Mouse (Mus musculus) kidney, adult 9 months (tissue): ENCODE measurements around the gene Spata31d1d.
"Not testable (repeated sequence)": the region's sequence is repeated elsewhere in the genome, so short reads cannot be mapped to it uniquely, and the experiment has no call there.

ENCODE experiments used
- DNase-seq: peaks from one replicate; pipeline ENCODE4 v3.0.0; 2022

Spata31d1d gene

DNA sequence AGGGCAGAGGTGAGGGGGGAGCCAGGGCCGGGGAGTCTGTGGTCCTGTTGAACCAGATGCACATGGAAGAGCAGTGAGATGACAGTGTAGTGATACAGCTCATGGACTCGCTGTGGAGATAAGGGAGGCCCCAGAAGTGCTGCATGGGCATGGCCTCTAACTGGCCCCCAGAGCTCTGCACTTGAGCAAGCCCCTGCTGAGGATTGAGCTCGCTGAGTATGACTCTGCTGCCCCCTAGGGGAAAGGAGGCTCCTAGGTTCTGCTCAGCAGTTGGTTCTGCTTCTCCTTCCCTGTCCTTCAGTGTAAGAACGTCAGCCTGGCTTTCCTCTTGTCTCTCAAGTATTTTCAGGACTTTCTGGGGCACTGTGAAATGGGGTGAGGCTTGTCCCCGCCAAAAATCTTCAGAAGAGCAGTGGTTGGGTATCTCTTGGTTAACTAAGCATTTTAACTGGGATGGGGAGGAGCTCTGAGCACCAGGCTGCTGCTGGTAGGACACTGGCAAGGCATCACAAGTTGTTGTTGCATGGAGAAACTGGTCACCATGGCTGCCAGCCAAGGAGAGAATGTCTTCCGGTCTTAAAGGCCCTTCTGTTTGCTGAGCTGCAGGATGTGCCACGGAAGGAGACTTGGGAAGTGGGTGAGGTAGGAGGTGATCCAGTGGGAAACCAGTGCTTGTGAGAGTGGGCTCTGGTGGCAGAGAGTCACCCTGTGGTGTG, 3.0 kb downstream of the Spata31d1d start:
- DNase-seq: peak; percentile 81

DNA sequence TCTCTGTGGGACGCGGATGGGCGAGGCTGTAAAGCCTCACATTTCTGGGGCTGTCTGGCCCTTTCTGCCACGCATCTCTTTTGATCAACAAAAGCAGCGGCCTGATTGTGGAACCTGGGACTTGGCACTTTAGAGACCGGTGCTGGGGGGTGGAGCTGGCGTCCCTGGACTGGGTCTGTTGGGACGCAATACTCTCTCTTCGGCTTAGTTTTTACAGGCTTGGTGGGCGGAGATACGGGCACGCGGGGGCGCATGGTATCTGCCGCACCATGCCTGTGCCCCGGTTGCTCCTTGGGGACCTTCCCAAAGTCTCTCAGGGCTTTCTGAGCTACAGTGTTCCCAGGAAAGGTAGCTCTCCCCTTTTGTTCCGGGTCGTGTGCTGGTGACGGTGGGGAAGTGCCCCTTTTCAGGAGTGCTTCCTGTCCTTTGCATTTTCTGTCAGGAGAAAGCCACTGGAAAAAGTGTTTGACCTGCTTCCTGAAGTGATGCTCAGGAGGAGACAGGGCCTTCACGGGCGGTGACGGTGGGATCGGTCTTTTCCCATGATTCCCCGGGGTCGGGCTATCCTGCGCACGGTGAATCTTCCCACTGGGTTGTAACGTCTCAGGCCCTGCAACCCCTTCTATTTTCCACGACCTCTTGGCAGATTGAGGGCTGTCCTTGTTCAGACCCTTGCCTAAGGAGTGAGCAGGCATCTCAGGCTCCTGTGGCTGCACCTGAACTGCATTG, 5.2 kb downstream of the Spata31d1d start:
- DNase-seq: no peak

DNA sequence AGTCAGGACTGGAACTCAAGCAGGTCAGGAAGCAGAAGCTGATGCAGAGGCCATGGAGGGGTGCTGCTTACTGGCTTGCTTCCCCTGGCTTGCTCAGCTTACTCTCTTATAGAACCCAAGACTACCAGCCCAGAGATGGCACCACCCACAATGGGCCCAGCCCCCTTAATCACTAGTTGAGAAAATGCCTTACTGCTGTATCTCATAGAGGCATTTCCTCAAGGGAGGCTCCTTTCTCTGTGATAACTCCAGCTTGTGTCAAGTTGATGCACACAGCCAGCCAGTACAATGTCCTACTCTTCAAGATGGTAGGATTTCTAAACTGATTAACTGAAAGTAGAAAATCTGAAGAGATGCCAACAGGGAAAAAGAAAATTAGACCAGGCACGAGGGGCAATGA, 9.5 kb downstream of the Spata31d1d start:
- DNase-seq: not testable (repeated sequence)

DNA sequence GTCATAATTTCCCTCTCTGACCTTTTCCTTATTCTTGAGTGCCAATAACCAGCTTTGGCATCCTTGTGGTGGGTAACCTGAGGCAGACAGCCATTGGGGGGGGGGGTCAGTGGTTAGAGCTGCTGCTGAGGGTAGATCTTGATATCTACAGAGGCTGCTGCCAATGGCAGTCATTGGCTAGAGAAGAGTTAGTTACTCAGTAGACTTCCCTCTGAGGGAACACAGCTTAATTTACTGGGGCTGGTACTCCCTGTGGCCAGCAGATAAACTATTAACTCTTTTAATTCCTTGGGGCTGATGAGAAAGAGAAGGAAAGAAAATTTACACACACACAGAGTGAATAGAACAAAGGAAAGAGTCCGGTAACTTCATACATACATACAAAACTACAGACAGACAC, 12.1 kb downstream of the Spata31d1d start:
- no peak for DNase-seq

DNA sequence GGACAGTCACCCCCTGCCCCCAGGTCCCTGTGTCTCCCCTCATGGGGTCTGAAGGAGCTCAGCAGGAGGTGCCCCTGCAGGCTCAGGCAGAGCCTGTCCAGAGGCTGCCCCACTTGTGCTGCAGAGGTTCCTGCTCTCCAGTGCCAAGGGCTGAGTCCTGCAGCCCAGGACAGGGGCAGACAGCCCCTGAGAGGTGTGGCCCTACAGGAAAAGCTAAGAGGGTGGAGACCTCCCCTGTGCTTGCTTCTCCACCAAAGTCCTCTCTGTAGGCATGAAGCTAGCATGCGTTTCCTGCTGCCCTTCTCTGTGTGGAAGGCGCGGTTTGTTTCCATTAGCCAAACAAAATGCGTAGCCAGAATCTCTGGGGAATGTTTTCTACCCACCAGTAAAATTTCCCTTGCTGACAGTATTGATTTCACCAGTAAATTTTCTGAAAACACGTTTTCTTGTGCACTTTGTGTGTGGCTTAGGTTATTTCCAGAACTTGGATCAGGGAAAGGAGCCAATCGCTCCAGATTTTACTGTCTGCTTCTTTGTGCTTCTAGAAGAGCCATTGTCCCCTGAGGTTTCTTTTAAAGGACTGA, 12.6 kb downstream of the Spata31d1d start:
- peak; percentile 24 for DNase-seq

DNA sequence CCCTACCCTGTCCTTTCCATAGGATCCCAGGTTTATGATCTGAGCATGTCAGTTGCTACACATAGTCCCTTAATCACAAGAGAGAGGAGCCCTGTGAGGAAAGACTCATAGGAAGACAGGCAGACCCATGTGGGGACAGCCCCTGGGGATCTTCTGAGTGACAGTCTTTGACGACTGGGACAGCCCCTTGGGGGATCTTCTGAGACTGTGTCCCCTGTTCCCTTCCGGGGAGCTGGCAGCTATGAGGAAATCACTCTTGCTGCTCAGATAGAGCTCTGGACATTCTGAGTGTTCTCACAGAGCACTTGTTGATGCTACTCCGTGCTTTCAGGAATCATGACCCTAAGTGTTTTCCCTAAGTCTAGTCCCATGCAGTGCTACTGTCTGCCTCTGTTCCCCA, 17.8 kb downstream of the Spata31d1d start:
- DNase-seq: no peak

DNA sequence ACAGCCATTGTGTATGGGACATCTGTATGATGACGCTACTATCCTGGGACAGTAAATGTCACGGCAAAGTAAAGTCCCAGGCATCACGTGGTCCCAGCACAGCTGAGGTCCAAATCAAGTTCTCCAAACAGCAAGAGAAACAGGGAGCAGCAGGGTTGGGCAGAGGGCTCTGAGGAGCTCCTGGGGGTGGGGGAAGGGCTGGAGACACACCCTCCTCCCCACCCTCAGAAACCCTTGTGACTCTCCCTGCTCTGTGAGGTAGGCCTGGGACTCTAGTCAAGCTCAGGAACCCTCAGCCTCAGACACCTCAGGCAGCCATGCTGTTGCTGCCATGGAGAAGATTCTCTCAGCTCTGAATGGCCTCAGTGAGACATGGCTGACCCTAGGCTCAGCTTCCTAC, 19.6 kb downstream of the Spata31d1d start, which contains the start of gene Spata31d1b:
Gene Spata31d1b (plus strand): TSS at position 301 of the 400 bp plus-strand sequence.
- DNase-seq: not testable (repeated sequence)

DNA sequence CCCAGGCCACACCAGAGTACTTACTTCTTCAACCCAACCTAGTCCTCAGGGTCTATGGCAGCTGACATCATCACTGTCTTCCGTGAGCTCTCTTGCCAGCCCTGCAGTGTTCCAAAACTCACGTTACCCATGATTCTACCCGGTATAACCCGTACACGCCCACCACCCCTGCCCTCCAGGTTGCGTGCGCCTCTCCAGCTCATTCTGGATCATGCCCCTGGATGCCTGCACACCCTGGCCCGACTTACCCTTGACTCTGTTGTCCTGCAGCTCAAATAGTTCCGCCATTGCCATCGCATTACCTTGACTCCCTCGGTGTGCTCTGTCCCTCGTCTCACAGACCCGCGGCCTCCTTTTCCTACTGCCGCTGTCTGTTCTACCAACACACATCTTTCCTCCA, 21.3 kb downstream of the Spata31d1d start, which contains the start of gene Spata31d1a:
Gene Spata31d1a (minus strand): TSS at position 101 of the 400 bp plus-strand sequence.
- DNase-seq: no peak

DNA sequence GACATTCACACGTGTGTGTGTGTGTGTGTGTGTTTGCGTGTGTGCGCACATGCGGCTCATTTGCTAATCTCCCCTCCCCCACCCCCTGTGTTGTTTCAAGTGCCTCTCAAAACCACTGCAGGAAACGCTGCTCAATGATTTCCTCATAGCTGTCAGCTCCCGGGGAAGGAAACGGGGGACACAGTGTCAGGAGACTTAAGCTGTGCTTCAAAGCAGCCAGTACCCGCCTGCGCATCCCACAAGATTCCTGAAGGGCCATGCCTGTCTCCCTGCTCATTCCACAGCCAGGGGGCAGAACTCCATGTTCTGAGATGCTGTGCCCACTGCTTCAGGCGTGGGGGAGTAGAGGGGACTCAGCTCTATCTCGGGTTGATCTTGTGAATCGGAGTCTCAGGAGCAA, 27.0 kb downstream of the Spata31d1d start:
- DNase-seq: peak; percentile 53

DNA sequence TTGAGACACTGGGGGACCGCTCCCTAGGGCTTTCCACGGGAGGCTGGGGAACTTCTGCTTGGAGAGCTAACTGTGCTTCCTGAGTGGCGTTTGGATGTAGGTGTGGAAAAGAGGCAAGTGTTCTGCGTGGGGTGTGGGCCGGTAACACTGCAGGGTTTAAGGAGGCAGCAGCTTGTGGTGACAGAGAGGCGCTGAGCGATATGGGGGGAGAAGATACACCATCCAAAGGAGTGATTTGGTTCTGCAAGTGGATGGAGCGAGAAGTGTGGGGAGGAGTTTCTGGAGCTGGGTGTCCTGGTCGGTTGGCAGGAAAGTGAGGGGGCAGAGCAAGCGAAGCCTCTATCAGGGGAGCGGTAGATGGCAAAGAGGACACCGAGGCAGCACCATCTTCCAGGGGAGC, 28.0 kb downstream of the Spata31d1d start:
- DNase-seq: no peak

DNA sequence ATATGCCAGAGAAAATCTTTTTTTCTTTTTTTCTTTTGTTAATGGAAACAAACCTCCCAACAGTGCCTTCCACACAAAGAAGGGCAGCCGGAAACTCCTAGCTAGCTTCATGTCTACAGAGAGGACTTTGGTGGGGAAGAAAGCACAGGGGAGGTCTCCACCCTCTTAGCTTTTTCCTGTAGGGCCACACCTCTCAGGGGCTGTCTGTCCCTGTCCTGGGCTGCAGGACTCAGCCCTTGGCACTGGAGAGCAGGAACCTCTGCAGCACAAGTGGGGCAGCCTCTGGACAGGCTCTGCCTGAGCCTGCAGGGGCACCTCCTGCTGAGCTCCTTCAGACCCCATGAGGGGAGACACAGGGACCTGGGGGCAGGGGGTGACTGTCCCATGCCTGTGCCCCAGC, 31.4 kb downstream of the Spata31d1d start:
- DNase-seq: not testable (repeated sequence)

DNA sequence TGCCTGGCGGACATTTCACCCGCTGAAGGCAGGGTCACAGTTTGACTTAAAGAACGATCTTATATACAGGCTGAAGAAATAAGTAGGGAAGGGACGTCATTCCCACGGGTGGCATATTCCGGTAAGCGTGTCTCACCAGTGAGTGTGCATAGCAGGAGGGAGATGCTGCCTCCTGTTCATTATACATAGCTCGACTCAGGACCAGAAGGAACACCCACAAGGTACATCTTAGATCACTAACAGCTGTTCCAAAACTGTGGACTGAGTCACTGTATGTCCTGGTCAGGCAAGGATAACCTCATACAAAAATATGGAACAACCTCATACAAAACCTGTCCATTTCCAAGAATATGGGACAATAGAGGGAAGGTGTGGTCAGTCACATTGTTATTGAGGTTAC, 32.4 kb downstream of the Spata31d1d start:
- no peak for DNase-seq

DNA sequence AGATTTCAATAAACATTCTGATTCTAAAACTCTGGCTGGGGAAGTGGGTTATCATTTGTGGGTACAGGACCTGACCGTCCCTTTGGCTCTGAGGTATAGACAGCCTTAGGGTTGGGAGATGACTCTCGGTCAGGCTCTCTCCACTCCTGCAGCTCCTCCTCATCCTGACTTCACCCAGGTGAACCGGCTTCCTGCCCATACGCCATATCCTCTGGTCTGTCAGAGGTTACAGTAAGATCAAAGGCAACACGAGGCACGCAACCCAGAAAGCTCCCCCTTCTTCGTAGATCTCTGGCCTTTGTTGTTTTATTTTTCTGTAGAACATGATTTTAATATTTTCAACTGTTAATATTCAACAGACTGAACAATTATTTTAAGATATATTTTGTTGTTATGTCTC, 35.8 kb downstream of the Spata31d1d start:
- no peak for DNase-seq

DNA sequence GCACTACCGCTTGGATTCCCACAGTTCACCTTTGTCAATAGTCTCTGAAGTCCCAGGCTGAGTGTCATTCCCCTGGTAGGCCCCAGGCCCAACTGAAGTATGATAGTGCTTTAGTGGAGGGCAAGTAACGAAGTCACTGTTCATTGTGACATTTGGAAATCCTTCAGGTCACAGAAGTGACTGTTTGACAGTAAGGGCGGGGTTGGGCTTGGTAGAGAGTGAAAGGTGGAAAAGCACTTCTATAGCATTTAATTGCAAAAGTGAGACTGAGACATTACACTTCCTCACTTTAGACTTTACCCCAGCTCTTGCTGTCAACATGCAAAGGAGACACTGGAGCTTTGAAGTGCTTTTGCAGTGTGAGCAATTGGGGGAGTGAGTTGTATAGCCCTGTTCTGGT, 37.5 kb downstream of the Spata31d1d start, which contains the start of gene 4921517D22Rik:
Gene 4921517D22Rik (minus strand): TSS at position 101 of the 400 bp plus-strand sequence.
- DNase-seq: no peak

DNA sequence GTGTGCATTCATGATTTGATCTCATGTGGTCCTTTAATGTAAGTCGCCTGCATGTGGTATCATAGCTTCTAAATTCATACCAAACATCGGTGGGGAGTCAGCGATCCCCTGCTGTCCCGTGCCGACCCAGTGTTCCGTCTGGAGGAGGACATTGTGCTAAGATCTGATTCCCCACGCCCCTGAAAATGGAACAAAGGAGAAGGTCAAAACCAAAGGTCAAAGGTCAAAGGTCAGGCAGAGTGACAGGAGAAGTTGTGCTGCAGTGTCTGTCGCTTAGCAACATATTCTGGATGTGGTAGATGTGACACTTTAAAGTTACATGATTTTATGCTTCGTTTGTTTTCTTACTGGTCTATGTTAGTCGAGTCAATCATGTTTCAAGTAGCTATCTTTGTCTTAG, 40.1 kb downstream of the Spata31d1d start:
- DNase-seq: no peak

DNA sequence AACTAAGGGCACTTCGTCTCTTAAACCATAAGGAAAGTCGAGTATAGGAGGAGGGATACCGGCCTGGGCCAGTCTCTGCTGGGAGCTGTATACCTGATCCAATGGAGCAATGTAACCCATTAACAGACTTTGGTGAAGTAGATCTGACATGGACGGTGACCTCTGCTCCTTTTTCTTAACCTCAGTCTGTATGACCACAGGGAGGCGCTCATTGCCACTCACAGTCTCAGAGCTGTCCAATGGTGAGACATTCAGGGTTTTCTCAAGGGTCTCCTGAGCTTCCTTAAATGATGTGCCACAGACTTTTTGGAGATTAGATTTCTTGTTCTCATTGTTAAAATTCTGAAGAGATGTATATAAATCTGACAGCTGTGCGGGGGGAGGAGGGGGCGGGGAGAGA, 41.0 kb downstream of the Spata31d1d start:
- DNase-seq: no peak

DNA sequence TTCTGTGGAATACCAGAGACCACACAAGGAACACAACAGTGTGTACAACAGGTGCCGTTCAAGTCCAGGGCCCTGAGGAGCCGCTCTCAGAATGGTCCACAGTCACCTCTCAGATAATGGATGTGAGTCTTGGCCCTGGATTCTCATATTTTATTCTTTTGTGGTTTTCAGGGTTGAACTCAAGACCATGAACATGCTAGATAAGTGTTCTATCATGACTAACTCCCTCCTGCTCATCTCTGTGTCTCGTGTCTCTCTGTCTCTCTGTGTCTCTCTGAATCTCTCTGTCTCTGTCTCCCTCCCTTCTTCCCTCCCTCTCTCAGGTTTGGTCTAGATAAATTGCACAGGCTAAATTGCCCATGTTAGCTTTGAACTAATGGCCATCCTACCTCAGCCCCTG, 41.7 kb downstream of the Spata31d1d start:
- DNase-seq: no peak

DNA sequence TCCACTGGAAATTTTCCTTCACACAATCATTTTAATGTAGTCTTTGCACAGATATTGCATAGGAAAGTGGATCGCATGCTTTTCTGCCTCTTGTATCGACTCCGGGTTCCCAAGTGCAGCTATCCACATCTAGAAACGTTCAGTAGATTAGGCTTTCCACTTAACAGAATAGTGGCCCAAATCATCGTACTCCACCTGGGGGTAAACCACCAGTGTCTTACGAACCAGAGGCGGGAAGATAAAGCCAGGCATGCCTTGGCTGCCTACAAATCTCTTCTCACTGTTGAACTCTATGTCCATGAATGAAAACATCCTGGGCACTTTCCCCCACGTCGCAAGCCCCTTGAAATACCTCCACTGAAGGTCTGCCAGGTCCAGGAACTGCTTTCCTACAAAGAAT, 42.2 kb downstream of the Spata31d1d start:
- DNase-seq: no peak

DNA sequence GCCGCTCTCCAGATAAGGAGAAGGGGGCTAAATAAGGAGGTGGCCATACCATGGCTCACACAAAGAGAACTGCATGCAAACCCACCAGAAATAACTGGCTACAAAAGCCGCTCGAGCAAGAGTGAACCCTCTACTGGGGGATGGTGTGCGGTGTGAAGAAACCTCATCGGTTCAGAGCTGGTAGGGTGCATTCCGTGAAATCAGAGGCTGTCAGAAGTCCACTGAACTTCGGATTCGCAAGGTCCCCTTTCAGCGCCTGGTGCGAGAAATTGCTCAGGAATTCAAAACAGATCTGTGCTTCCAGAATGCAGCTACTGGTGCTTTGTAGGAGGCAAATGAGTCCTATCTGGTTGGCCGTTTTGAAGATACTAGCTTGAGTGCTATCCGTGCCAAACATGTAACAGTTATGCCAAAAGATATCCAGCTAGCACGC, 43.2 kb downstream of the Spata31d1d start:
- DNase-seq: peak; percentile 11

DNA sequence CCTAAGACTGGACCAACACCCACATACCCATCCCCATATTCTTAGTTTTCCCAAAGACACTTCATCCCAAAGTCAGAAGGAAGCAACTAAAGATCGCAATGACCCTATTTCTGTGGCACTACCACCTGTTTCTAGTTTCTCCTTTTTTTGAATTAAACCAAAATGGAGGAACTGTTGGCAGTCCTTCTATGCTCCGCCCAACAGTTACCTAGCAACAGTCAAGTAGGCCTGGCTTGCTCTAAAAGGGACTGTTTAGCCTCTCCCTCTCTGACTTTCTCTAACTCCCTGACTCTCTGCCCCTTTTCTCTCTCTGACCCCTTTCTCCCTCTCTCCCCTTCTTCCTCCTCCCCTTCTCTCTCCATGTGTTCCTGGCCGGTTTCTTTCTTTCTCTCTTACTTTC, 46.3 kb downstream of the Spata31d1d start:
- no peak for DNase-seq

DNA sequence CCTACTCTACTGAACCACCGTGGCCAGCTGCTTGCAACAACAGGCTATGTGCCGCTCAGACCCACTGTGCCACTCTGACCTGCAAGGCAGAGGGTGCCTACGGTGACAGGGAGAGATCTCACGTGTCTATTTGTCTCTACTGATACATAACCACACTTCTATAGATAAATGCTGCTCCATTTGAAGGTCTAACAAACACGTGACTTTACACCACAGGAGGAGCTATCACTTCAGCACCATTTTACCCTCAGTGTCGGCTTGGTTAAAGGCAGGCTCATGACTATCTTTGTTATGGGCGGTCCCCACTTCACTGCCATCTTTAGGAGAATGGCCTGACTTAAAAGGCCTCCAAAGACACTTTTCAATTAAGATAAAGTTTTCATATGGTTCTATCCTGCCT, 48.9 kb downstream of the Spata31d1d start:
- no peak for DNase-seq

DNA sequence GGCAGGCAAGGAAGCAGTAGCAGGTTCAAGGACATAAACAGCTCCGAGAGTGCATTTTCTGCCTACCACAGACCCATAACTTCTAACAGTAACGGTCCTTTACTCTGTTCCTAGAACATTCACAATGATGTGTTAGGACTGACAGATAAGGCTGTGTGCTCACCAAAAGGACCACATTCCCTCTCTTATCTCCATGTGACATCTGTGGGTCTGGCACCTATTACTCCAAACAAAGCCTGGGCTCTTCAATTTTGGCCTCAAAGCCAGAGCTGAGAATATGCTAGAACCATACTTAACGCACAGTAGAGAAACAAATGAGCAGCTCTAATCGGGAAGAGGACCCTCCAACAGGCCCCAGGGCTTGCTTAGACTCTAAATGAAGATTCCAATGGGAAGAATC, 51.6 kb downstream of the Spata31d1d start:
- DNase-seq: no peak

DNA sequence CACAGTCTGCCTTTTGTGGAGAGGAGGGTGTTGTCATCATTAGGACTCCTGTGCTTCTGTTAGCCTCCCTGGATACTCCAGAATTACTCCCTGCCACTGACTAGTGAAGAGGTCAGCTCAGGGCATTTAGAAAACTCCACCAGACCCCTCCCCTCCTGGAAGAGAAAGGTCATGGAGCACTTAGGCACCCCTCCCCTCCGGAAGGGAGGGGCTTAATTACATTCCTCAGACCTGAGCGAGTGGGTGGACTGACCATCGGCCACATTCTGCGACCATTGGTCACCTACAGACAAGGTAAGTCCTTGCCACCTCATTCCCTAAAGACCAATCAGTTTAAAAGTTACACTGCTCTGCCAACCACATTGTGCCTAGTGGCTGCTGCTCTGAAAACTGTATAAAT, 52.2 kb downstream of the Spata31d1d start:
- no peak for DNase-seq
